ENCODE assay signal across 24 mouse cellular contexts in genomic region chr8:128727213-128727612, GRCm38 (mm10). TPM values are rescaled to one million over a fixed set of nuclear protein-coding genes. Genes with fewer than 3 reads are reported as not detected.
A peak's percentile ranks its signal among the peaks of the same experiment; 100 is the strongest.
DNase-seq lines count a peak whose midpoint lies in the region; ATAC-seq and TF ChIP-seq lines count a peak whose summit lies in the region.
"Had no signal": no experiment of that assay in that cellular context is flagged by ENCODE, and none has a peak within 500 bp of the region (broad histone marks: within the 10 kb centered on the region; RNA-seq: fewer than 3 reads in every experiment).

No protein-coding gene starts in this region.

- no peak overlapping the region for H3K27ac ChIP-seq in liver, adult 2 months (replicated peaks; ENCODE audit: insufficient read depth, low read depth, low read length)
- no peak overlapping the region; the same call in 1 of the 2 replicates for H3K27ac ChIP-seq in midbrain, embryonic 14.5 days (replicated peaks; ENCODE audit: low read depth, low read length)
- no peak overlapping the region for H3K27ac ChIP-seq in midbrain, embryonic 10.5 days (replicated peaks)
- H3K27ac ChIP-seq in embryonic fibroblast, embryonic 13.5 days (ENCODE audit: insufficient read depth, low read length) = peak overlapping the region; percentile 57
- H3K27ac ChIP-seq: embryonic facial prominence, embryonic 13.5 days; forebrain, embryonic 13.5 days had no signal

- no peak overlapping the region for H3K4me3 ChIP-seq in liver, adult 2 months (ENCODE audit: insufficient read depth, low read depth, low read length)
- H3K4me3 ChIP-seq in midbrain, embryonic 14.5 days (replicated peaks; ENCODE audit: low read depth, low read length) = no peak overlapping the region
- H3K4me3 ChIP-seq in midbrain, embryonic 10.5 days = no peak overlapping the region
- no peak overlapping the region for H3K4me3 ChIP-seq in embryonic fibroblast, embryonic 13.5 days (ENCODE audit: insufficient read depth, low read length)
- H3K4me3 ChIP-seq: embryonic facial prominence, embryonic 13.5 days; forebrain, embryonic 13.5 days had no signal

- no peaks in the 10 kb centered on the region for H3K79me2 ChIP-seq in liver, adult 2 months (ENCODE audit: control insufficient read depth, insufficient read depth, low read length)

- H3K4me1 ChIP-seq in liver, adult 2 months (ENCODE audit: control insufficient read depth, insufficient read depth, low read length) = peaks cover 2% of the 10 kb centered on the region; the same call in 1 of the 2 replicates
- H3K4me1 ChIP-seq in midbrain, embryonic 14.5 days (ENCODE audit: control insufficient read depth, insufficient read depth, low read length) = no peaks in the 10 kb centered on the region; the same call in 1 of the 2 replicates
- H3K4me1 ChIP-seq in midbrain, embryonic 10.5 days = peaks cover 34% of the 10 kb centered on the region
- H3K4me1 ChIP-seq in embryonic fibroblast, embryonic 13.5 days (ENCODE audit: control insufficient read depth, insufficient read depth, low read length) = peaks cover 2% of the 10 kb centered on the region; the same call in 1 of the 2 replicates
- H3K4me1 ChIP-seq: embryonic facial prominence, embryonic 13.5 days; forebrain, embryonic 13.5 days had no signal

- TF ChIP-seq CTCF in liver, adult 2 months (IDR thresholded peaks at IDR 0.05; ENCODE audit: low read depth, low read length) = no peak
- no peak for TF ChIP-seq CTCF in embryonic fibroblast, embryonic 13.5 days (IDR thresholded peaks at IDR 0.05; ENCODE audit: borderline replicate concordance, insufficient read depth, low read length)

- peaks cover 47% of the 10 kb centered on the region for H3K36me3 ChIP-seq in liver, adult 2 months (ENCODE audit: control insufficient read depth, insufficient read depth, low read length)
- peaks cover 50% of the 10 kb centered on the region for H3K36me3 ChIP-seq in midbrain, embryonic 14.5 days (ENCODE audit: control insufficient read depth, insufficient read depth, low read length)
- peaks cover 86% of the 10 kb centered on the region for H3K36me3 ChIP-seq in midbrain, embryonic 10.5 days

- no peak overlapping the region for H3K4me2 ChIP-seq in midbrain, embryonic 14.5 days (ENCODE audit: low read length)
- H3K4me2 ChIP-seq: embryonic facial prominence, embryonic 13.5 days; forebrain, embryonic 13.5 days had no signal

- H3K9ac ChIP-seq in liver, adult 2 months (ENCODE audit: low read depth, low read length) = no peak overlapping the region
- no peak overlapping the region for H3K9ac ChIP-seq in midbrain, embryonic 14.5 days (replicated peaks; ENCODE audit: low read length)
- H3K9ac ChIP-seq: embryonic facial prominence, embryonic 13.5 days; forebrain, embryonic 13.5 days; forebrain, postnatal 0 days had no signal

- TF ChIP-seq POLR2A in liver, adult 2 months (IDR thresholded peaks at IDR 0.05; ENCODE audit: extremely low read depth, insufficient read depth, low read length) = no peak
- no peak for TF ChIP-seq POLR2A in embryonic fibroblast, embryonic 13.5 days (IDR thresholded peaks at IDR 0.05; ENCODE audit: low read depth, low read length)

- 100% methylated on average over 1 of the region's 1 CpGs for WGBS in liver, adult 2 months
- 32% methylated on average over 1 of the region's 1 CpGs for WGBS in midbrain, embryonic 14.5 days
- WGBS in midbrain, embryonic 10.5 days = 80% methylated on average over 1 of the region's 1 CpGs

- H3K9me3 ChIP-seq in midbrain, embryonic 14.5 days (ENCODE audit: control insufficient read depth, low read length) = no peaks in the 10 kb centered on the region
- no peaks in the 10 kb centered on the region for H3K9me3 ChIP-seq in midbrain, embryonic 10.5 days (replicated peaks)
- H3K9me3 ChIP-seq: embryonic facial prominence, embryonic 13.5 days; forebrain, embryonic 13.5 days had no signal

- H3K27me3 ChIP-seq in liver, adult 2 months (ENCODE audit: control insufficient read depth, insufficient read depth, low read length) = no peaks in the 10 kb centered on the region
- H3K27me3 ChIP-seq in midbrain, embryonic 14.5 days (ENCODE audit: control insufficient read depth, insufficient read depth, low read length) = no peaks in the 10 kb centered on the region
- no peaks in the 10 kb centered on the region for H3K27me3 ChIP-seq in midbrain, embryonic 10.5 days (ENCODE audit: low read depth, poor library complexity, severe bottlenecking)
- H3K27me3 ChIP-seq: CH12.LX; embryonic facial prominence, embryonic 13.5 days; forebrain, embryonic 13.5 days; Patski had no signal

- DNase-seq in frontal cortex, postnatal 25 days (ENCODE audit: low spot score in 2 of 2) = no peak
- DNase-seq in liver, adult 2 months (ENCODE audit: extremely low read depth, low read depth, low spot score) = peak; percentile 87
- no peak for DNase-seq in liver
- DNase-seq in midbrain, embryonic 14.5 days = peak; percentile 53
- no peak for DNase-seq in midbrain, embryonic 10.5 days (ENCODE audit: low spot score)
- no peak for DNase-seq in thymus, postnatal 14 days
- DNase-seq: adrenal gland, postnatal 14 days; cerebellum, adult 18-20 months; cerebellum, adult 9-11 months; cerebellum, postnatal 36 days; forebrain, postnatal 0 days; gastrocnemius, postnatal 36 days; heart, adult 11 months; heart, postnatal 10 days; heart, postnatal 4 days had no signal

- ATAC-seq in frontal cortex, adult (ENCODE audit: low TSS enrichment) = peak; percentile 35; the same call in 1 of the 2 replicates
- peak; percentile 57; the same call in 1 of the 2 replicates for ATAC-seq in midbrain, embryonic 14.5 days (ENCODE audit: low FRiP score, low TSS enrichment)
- ATAC-seq: activated CD4-positive, CD25-positive, alpha-beta regulatory T cell, adult 4 months; forebrain, embryonic 13.5 days; forebrain, postnatal 0 days; hindbrain, embryonic 16.5 days; inflammation-experienced regulatory T-cells, adult 6 months; Patski had no signal

RNA-seq across cellular contexts. Expression of gene Itgb1, which starts 41.8 kb away (rescaled TPM):
- 109 and 119 TPM in 2 replicates for total RNA-seq in liver, adult 2 months (2014; rRNA removed)
- polyA plus RNA-seq in liver, adult 2 months (2012; rRNA removed) = 23.5 and 24.8 TPM in 2 replicates
- 49.0 and 90.9 TPM in 2 replicates for polyA plus RNA-seq in midbrain, embryonic 14.5 days (2014; fragmentation: Nextera tagmentation; extraction: Ambion mirVana)
- polyA plus RNA-seq in midbrain, embryonic 10.5 days (2016; fragmentation: Nextera tagmentation; extraction: Ambion mirVana) = 123 and 129 TPM in 2 replicates
- polyA plus RNA-seq in embryonic fibroblast, embryonic 13.5 days (2011; ENCODE audit: insufficient read length, low read depth, missing spikeins) = 1,192 and 1,667 TPM in 2 replicates

Comparison
In these comparisons a context has a peak if more than half of its experiments do, and no peak if none do; other contexts are left out.
1. DNase-seq: peak in liver, adult 2 months (single experiment) and midbrain, embryonic 14.5 days (single experiment); none in frontal cortex, postnatal 25 days (0 of 2), liver (single experiment), midbrain, embryonic 10.5 days (single experiment) and thymus, postnatal 14 days (single experiment).